Mouse (Mus musculus) midbrain, postnatal 0 days (tissue): Measurements from ENCODE around the gene Nek5. TPM values are rescaled to one million over a fixed set of nuclear protein-coding genes. Genes with fewer than 3 reads are reported as not detected.

Experiments used
- ATAC-seq: fragments of 200-750 bp; cut with Nextera tagmentation; 2 replicates; pipeline ENCODE4 v1.8.0; 2017; ENCODE audit warnings: moderate number of reproducible peaks, mild to moderate bottlenecking, moderate TSS enrichment, moderate library complexity; ENCODE audit not compliant: low FRiP score
- DNase-seq: peaks from one replicate; pipeline ENCODE4 v3.0.0-alpha.2; 2015; ENCODE audit warnings: low spot score
- H3K27ac ChIP-seq: fragments of 300-500 bp; sonication (generic); 2 replicates; pipeline ENCODE4 v1.5.1; 2014; ENCODE audit warnings: low read depth, mild to moderate bottlenecking, low read length, mixed read lengths
- H3K27me3 ChIP-seq: fragments of 300-500 bp; sonication (generic); 2 replicates; pipeline ENCODE4 v1.6.1; 2014; ENCODE audit warnings: low read length, control low read depth, mixed read lengths; ENCODE audit not compliant: insufficient read depth
- H3K36me3 ChIP-seq: fragments of 300-500 bp; sonication (generic); 2 replicates; pipeline ENCODE4 v1.6.1; 2014; ENCODE audit warnings: low read length, control low read depth, mixed read lengths; ENCODE audit not compliant: insufficient read depth
- H3K4me1 ChIP-seq: fragments of 300-500 bp; sonication (generic); 2 replicates; pipeline ENCODE4 v1.6.1; 2014; ENCODE audit warnings: mild to moderate bottlenecking, control low read depth, antibody characterized with exemption, low read length, mixed read lengths; ENCODE audit not compliant: insufficient read depth
- H3K4me2 ChIP-seq: fragments of 300-500 bp; sonication (generic); 2 replicates; pipeline ENCODE4 v1.6.1; 2014; ENCODE audit warnings: low read depth, mild to moderate bottlenecking, low read length, mixed read lengths; ENCODE audit not compliant: poor library complexity, severe bottlenecking
- H3K4me3 ChIP-seq: fragments of 300-500 bp; sonication (generic); 2 replicates; pipeline ENCODE4 v1.5.1; 2014; ENCODE audit warnings: low read depth, mild to moderate bottlenecking, low read length, moderate library complexity
- H3K9ac ChIP-seq: fragments of 300-500 bp; sonication (generic); replicated peaks from 2 replicates; pipeline ENCODE4 v1.6.1; 2014; ENCODE audit warnings: mild to moderate bottlenecking, low read length, moderate library complexity, mixed read lengths; ENCODE audit not compliant: poor library complexity, severe bottlenecking
- H3K9me3 ChIP-seq: fragments of 300-500 bp; sonication (generic); 2 replicates; pipeline ENCODE4 v1.6.1; 2016; ENCODE audit warnings: low read length, control low read depth
- CTCF ChIP-seq: IDR thresholded peaks from 2 replicates; pipeline ENCODE4 v1.5.1; 2016; ENCODE audit warnings: antibody characterized with exemption, mild to moderate bottlenecking
- WGBS: fragments of 180-500 bp; shearing (Covaris S2); extraction: QIAGEN DNeasy Blood & Tissue Kit; methylation state at CpG from one replicate; pipeline ENCODE4 v1.1.7; 2014; 5-methylcytosine and 5-hydroxymethylcytosine counted together
- polyA plus RNA-seq: library from polyadenylated mRNA; unstranded; fragments of >200 nt; fragmentation: Nextera tagmentation; extraction: Ambion mirVana; gene quantifications from 2 replicates; pipeline ENCODE4 v1.2.1, GENCODE M21; 2015
- total RNA-seq: library from RNA; depleted of rRNA; stranded (reverse); fragments of >200 nt; gene quantifications from 2 replicates; pipeline ENCODE4 v1.2.3, GENCODE M21; 2014; rRNA removed

Nek5 gene
- total and polyA plus RNA-seq, 2 experiments from 2014 or later, result 0.66 to 1.1 TPM

GRCm38 (mm10) chr8:22039468-22040152 is 85.2 kb downstream of the Nek5 start:
- Histone ChIP-seq H3K27me3 (no peaks in the 10 kb centered on the region), H3K27ac (0 out of 2 replicates have a peak overlapping the region, but pooled peaks have one; percentile 26), H3K9me3 (no peaks in the 10 kb centered on the region), H3K4me1 (peaks cover 4% of the 10 kb centered on the region; the same call in 1 of the 2 replicates), H3K9ac (0 out of 2 replicates have a peak overlapping the region, but pooled peaks have one; percentile 26), H3K36me3 (no peaks in the 10 kb centered on the region), H3K4me2 (peak overlapping the region; percentile 28), H3K4me3 (no peak overlapping the region)
- WGBS, result 12% methylated on average over 15 of the region's 15 CpGs
- DNase-seq (peak; percentile 35), ATAC-seq (peak; percentile 49; the same call in 1 of the 2 replicates)
- TF ChIP-seq CTCF, result no peak; the same call in 1 of the 2 replicates

DNA sequence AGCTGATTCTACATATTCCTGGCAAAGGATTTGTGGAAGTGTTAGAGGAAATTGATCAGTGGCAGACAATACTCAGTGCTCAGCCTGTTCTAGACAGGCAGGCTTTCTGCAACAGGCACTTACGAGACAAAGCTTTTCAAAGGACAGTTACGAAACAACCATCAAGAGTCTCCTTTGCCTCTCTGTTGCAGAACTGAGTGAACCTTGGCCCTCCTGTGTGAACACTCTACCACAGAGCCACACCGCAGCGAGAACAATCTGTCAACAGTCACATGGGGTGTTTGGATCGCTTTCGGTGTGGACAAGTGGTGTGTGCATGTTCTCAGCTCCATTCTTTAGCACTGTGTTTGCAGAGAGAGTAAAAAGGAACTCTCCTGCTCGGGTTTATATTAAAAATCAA is 87.8 kb downstream of the Nek5 start:
- H3K9me3 ChIP-seq, result no peaks in the 10 kb centered on the region
- DNase-seq (no peak), ATAC-seq (no peak)
- 81% methylated on average over 7 of the region's 7 CpGs for WGBS
- no peak overlapping the region for H3K9ac ChIP-seq
- peaks cover 4% of the 10 kb centered on the region; the same call in 1 of the 2 replicates for H3K4me1 ChIP-seq
- no peak overlapping the region for H3K4me2 ChIP-seq
- no peak overlapping the region for H3K4me3 ChIP-seq
- no peaks in the 10 kb centered on the region for H3K36me3 ChIP-seq
- H3K27me3 ChIP-seq, result no peaks in the 10 kb centered on the region
- H3K27ac ChIP-seq, result no peak overlapping the region
- no peak for TF ChIP-seq CTCF

- Histone ChIP-seq H3K27ac (no peak overlapping the region), H3K9ac (no peak overlapping the region), H3K27me3 (no peaks in the 10 kb centered on the region), H3K4me1 (peaks cover 4% of the 10 kb centered on the region; the same call in 1 of the 2 replicates), H3K4me2 (no peak overlapping the region), H3K9me3 (no peaks in the 10 kb centered on the region), H3K4me3 (no peak overlapping the region), H3K36me3 (no peaks in the 10 kb centered on the region)
- DNase-seq (no peak), ATAC-seq (no peak)
- 86% methylated on average over 9 of the region's 9 CpGs for WGBS
- TF ChIP-seq CTCF, result no peak
Observed at GRCm38 (mm10) chr8:22036137-22036536, 88.7 kb downstream of the Nek5 start.

DNA sequence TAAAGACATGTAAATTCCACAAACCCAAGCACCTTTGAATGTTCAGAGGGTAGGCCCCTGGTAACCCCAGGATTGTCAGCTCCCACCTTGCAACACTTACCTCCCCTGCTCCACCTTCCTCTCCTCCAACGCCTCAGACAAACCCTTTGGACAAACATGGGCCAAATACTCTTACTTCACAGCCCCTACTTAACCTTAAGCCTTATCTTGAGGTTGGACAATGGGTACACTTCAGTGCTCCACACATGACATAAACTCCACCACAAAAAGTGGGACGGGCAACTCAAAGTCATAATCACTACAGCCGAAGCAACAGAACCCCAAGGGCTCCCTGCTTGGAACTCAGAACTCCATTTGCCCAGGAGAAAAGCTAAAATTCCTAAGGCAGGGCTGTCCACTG is 93.9 kb downstream of the Nek5 start:
- H3K27me3 ChIP-seq, result no peaks in the 10 kb centered on the region
- TF ChIP-seq CTCF, result no peak
- no peaks in the 10 kb centered on the region for H3K4me1 ChIP-seq
- no peak for DNase-seq
- H3K9me3 ChIP-seq, result no peaks in the 10 kb centered on the region
- H3K9ac ChIP-seq, result no peak overlapping the region
- no peak overlapping the region for H3K4me2 ChIP-seq
- 80% methylated on average over 3 of the region's 3 CpGs for WGBS
- no peak overlapping the region for H3K27ac ChIP-seq
- no peak overlapping the region for H3K4me3 ChIP-seq
- no peak for ATAC-seq
- no peaks in the 10 kb centered on the region for H3K36me3 ChIP-seq

DNA sequence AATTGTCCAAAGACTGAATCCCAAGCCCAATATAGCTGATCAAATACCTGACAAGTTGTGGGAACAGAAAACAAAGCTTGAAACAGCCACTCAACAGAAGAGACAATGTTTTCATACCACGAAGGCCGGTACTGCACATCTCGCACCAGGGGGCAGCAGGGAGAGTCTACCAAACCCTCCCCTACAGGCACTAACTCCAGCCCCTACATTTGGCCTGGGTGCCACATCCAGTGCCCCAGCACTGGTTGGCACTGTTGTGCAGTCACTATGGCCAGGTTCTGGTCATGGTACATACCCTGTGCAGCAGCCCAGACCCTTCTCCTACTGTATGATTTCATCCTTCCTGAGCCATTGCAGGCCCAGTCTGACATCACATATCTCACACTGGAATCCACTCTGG is 95.9 kb downstream of the Nek5 start:
- Histone ChIP-seq H3K27me3 (no peaks in the 10 kb centered on the region), H3K9ac (no peak overlapping the region), H3K4me3 (no peak overlapping the region), H3K9me3 (no peaks in the 10 kb centered on the region), H3K4me1 (no peaks in the 10 kb centered on the region), H3K4me2 (no peak overlapping the region), H3K27ac (no peak overlapping the region), H3K36me3 (no peaks in the 10 kb centered on the region)
- no peak for ATAC-seq
- no peak for DNase-seq
- TF ChIP-seq CTCF, result 0 out of 2 replicates have a peak, but pooled peaks have one; percentile 7
- WGBS, result 93% methylated on average over 3 of the region's 3 CpGs

GRCm38 (mm10) chr8:22025241-22025640 is 99.6 kb downstream of the Nek5 start:
- H3K4me3 ChIP-seq, result no peak overlapping the region
- DNase-seq (no peak), ATAC-seq (no peak)
- no peak for TF ChIP-seq CTCF
- no peaks in the 10 kb centered on the region for H3K27me3 ChIP-seq
- no peaks in the 10 kb centered on the region for H3K36me3 ChIP-seq
- 80% methylated on average over 4 of the region's 4 CpGs for WGBS
- H3K4me1 ChIP-seq, result no peaks in the 10 kb centered on the region
- no peak overlapping the region for H3K4me2 ChIP-seq
- H3K27ac ChIP-seq, result no peak overlapping the region
- H3K9me3 ChIP-seq, result no peaks in the 10 kb centered on the region
- H3K9ac ChIP-seq, result no peak overlapping the region

Other genes starting within 250 kb of the Nek5 start
- not detected in 2 replicates for gene Defb9, start 239.6 kb downstream of the Nek5 start, total RNA-seq
- not detected in 2 replicates for gene Defb9, start 239.6 kb downstream of the Nek5 start, polyA plus RNA-seq
- gene Defb11, start 218.6 kb downstream of the Nek5 start, total RNA-seq, result not detected in 2 replicates
- gene Defb11, start 218.6 kb downstream of the Nek5 start, polyA plus RNA-seq, result not detected in 2 replicates
- gene Defb15, start 192.3 kb downstream of the Nek5 start, total RNA-seq, result not detected in 2 replicates
- gene Defb15, start 192.3 kb downstream of the Nek5 start, polyA plus RNA-seq, result not detected in 2 replicates
- gene Defb35, start 186.7 kb downstream of the Nek5 start, total RNA-seq, result not detected in 2 replicates
- gene Defb35, start 186.7 kb downstream of the Nek5 start, polyA plus RNA-seq, result not detected in 2 replicates
- not detected in 2 replicates for gene Defb13, start 178.3 kb downstream of the Nek5 start, total RNA-seq
- not detected in 2 replicates for gene Defb13, start 178.3 kb downstream of the Nek5 start, polyA plus RNA-seq
- not detected in 2 replicates for gene Fam90a1a, start 166.3 kb downstream of the Nek5 start, total RNA-seq
- gene Fam90a1a, start 166.3 kb downstream of the Nek5 start, polyA plus RNA-seq, result not detected in 2 replicates
- not detected in 2 replicates for gene Ccdc70, start 155.3 kb downstream of the Nek5 start, total RNA-seq
- gene Ccdc70, start 155.3 kb downstream of the Nek5 start, polyA plus RNA-seq, result not detected in 2 replicates
- gene Atp7b, start 64.7 kb downstream of the Nek5 start, total RNA-seq, result 3.3 and 5.4 TPM in 2 replicates
- gene Atp7b, start 64.7 kb downstream of the Nek5 start, polyA plus RNA-seq, result 1.6 TPM in 2 replicates
- gene Alg11, start 64.3 kb downstream of the Nek5 start, total RNA-seq, result 39.1 and 44.6 TPM in 2 replicates
- gene Alg11, start 64.3 kb downstream of the Nek5 start, polyA plus RNA-seq, result 38.8 and 40.7 TPM in 2 replicates
- 4.1 and 4.4 TPM in 2 replicates for gene Nek3, start 41.4 kb upstream of the Nek5 start, total RNA-seq
- gene Nek3, start 41.4 kb upstream of the Nek5 start, polyA plus RNA-seq, result 5.1 and 6.8 TPM in 2 replicates
- gene Ckap2, start 60.8 kb upstream of the Nek5 start, total RNA-seq, result 4.1 and 7.5 TPM in 2 replicates
- 5.1 and 5.4 TPM in 2 replicates for gene Ckap2, start 60.8 kb upstream of the Nek5 start, polyA plus RNA-seq
- 33.2 and 38.9 TPM in 2 replicates for gene Vps36, start 67.8 kb upstream of the Nek5 start, total RNA-seq
- 37.4 and 40.9 TPM in 2 replicates for gene Vps36, start 67.8 kb upstream of the Nek5 start, polyA plus RNA-seq
- 3.0 and 5.4 TPM in 2 replicates for gene Thsd1, start 102.3 kb upstream of the Nek5 start, total RNA-seq
- 4.5 and 4.6 TPM in 2 replicates for gene Thsd1, start 102.3 kb upstream of the Nek5 start, polyA plus RNA-seq
- not detected in 2 replicates for gene Tpte, start 158.4 kb upstream of the Nek5 start, total RNA-seq
- gene Tpte, start 158.4 kb upstream of the Nek5 start, polyA plus RNA-seq, result not detected in 2 replicates